Mouse (Mus musculus) limb, embryonic 12.5 days (tissue): ENCODE results near the gene Prss33. TPM values are rescaled to one million over a fixed set of nuclear protein-coding genes. Genes with fewer than 3 reads are reported as not detected.

Source experiments
- ATAC-seq: fragments of 200-750 bp; cut with Nextera tagmentation; 2 replicates; pipeline ENCODE4 v1.8.0; 2017; ENCODE audit warnings: low read depth, moderate TSS enrichment; ENCODE audit not compliant: insufficient number of reproducible peaks, insufficient read depth, low FRiP score, low TSS enrichment
- H3K27ac ChIP-seq: fragments of 300-500 bp; sonication (generic); 2 replicates; pipeline ENCODE4 v1.5.1; 2016; ENCODE audit warnings: mild to moderate bottlenecking, moderate library complexity
- H3K27me3 ChIP-seq: fragments of 300-500 bp; sonication (generic); 2 replicates; pipeline ENCODE4 v1.6.1; 2016; ENCODE audit warnings: mild to moderate bottlenecking, moderate library complexity
- H3K36me3 ChIP-seq: fragments of 300-500 bp; sonication (generic); 2 replicates; pipeline ENCODE4 v1.6.1; 2016; ENCODE audit warnings: mild to moderate bottlenecking, moderate library complexity
- H3K4me1 ChIP-seq: fragments of 300-500 bp; sonication (generic); replicated peaks from 2 replicates; pipeline ENCODE4 v1.6.1; 2016
- H3K4me2 ChIP-seq: fragments of 300-500 bp; sonication (generic); 2 replicates; pipeline ENCODE4 v1.6.1; 2016; ENCODE audit warnings: mild to moderate bottlenecking, moderate library complexity
- H3K4me3 ChIP-seq: fragments of 300-500 bp; sonication (generic); replicated peaks from 2 replicates; pipeline ENCODE4 v1.5.1; 2016; ENCODE audit warnings: mild to moderate bottlenecking
- H3K9ac ChIP-seq: fragments of 300-500 bp; sonication (generic); replicated peaks from 2 replicates; pipeline ENCODE4 v1.6.1; 2016; ENCODE audit warnings: mild to moderate bottlenecking, moderate library complexity
- H3K9me3 ChIP-seq: fragments of 300-500 bp; sonication (generic); 2 replicates; pipeline ENCODE4 v1.6.1; 2016; ENCODE audit warnings: mild to moderate bottlenecking, moderate library complexity
- WGBS: fragments of 180-500 bp; shearing (Covaris S2); methylation state at CpG from one replicate; pipeline ENCODE4 v1.1.7; 2016; 5-methylcytosine and 5-hydroxymethylcytosine counted together
- polyA plus RNA-seq: library from polyadenylated mRNA; unstranded; fragments of >200 nt; fragmentation: Nextera tagmentation; extraction: Ambion mirVana; gene quantifications from 2 replicates; pipeline ENCODE4 v1.2.1, GENCODE M21; 2016

Prss33 gene
- polyA plus RNA-seq, 1 experiment from 2014 or later = not detected

GRCm38 (mm10) chr17:23823614-23824013, 12.2 kb downstream of the Prss33 start:
- Histone ChIP-seq H3K4me1 (peaks cover 23% of the 10 kb centered on the region), H3K4me2 (no peak overlapping the region), H3K9ac (no peak overlapping the region), H3K27me3 (no peaks in the 10 kb centered on the region), H3K27ac (no peak overlapping the region), H3K4me3 (no peak overlapping the region), H3K9me3 (peaks cover 11% of the 10 kb centered on the region), H3K36me3 (peaks cover 86% of the 10 kb centered on the region)
- no peak for ATAC-seq
- WGBS = 94% methylated on average over 12 of the region's 12 CpGs

- WGBS = 81% methylated on average over 16 of the region's 16 CpGs
- H3K4me2 ChIP-seq = no peak overlapping the region
- H3K27me3 ChIP-seq = no peaks in the 10 kb centered on the region
- peaks cover 15% of the 10 kb centered on the region for H3K9me3 ChIP-seq
- peaks cover 92% of the 10 kb centered on the region for H3K36me3 ChIP-seq
- H3K9ac ChIP-seq = no peak overlapping the region
- peaks cover 22% of the 10 kb centered on the region for H3K4me1 ChIP-seq
- H3K4me3 ChIP-seq = no peak overlapping the region
- no peak overlapping the region for H3K27ac ChIP-seq
- no peak for ATAC-seq
Measured at GRCm38 (mm10) chr17:23823018-23823417, 12.8 kb downstream of the Prss33 start.

- H3K4me2 ChIP-seq = no peak overlapping the region
- no peak overlapping the region for H3K27ac ChIP-seq
- H3K36me3 ChIP-seq = peaks cover 98% of the 10 kb centered on the region
- ATAC-seq = no peak
- H3K4me3 ChIP-seq = no peak overlapping the region
- 72% methylated on average over 6 of the region's 6 CpGs for WGBS
- H3K9ac ChIP-seq = no peak overlapping the region
- H3K9me3 ChIP-seq = peaks cover 15% of the 10 kb centered on the region
- peaks cover 13% of the 10 kb centered on the region for H3K4me1 ChIP-seq
- no peaks in the 10 kb centered on the region for H3K27me3 ChIP-seq
Measured at GRCm38 (mm10) chr17:23822094-23822493, 13.8 kb downstream of the Prss33 start.

GRCm38 (mm10) chr17:23820731-23821130, 15.1 kb downstream of the Prss33 start:
- no peak for ATAC-seq
- H3K27me3 ChIP-seq = no peaks in the 10 kb centered on the region
- peaks cover 99% of the 10 kb centered on the region for H3K36me3 ChIP-seq
- H3K4me1 ChIP-seq = peaks cover 11% of the 10 kb centered on the region
- no peak overlapping the region for H3K4me2 ChIP-seq
- 93% methylated on average over 5 of the region's 5 CpGs for WGBS
- no peak overlapping the region for H3K4me3 ChIP-seq
- no peak overlapping the region for H3K27ac ChIP-seq
- no peak overlapping the region for H3K9ac ChIP-seq
- H3K9me3 ChIP-seq = peaks cover 15% of the 10 kb centered on the region

GRCm38 (mm10) chr17:23819235-23819634, 16.6 kb downstream of the Prss33 start:
- Histone ChIP-seq H3K4me2 (no peak overlapping the region), H3K4me3 (no peak overlapping the region), H3K4me1 (no peaks in the 10 kb centered on the region; the same call in 1 of the 2 replicates), H3K27ac (no peak overlapping the region), H3K9me3 (peaks cover 23% of the 10 kb centered on the region), H3K27me3 (no peaks in the 10 kb centered on the region), H3K9ac (no peak overlapping the region), H3K36me3 (peaks cover 99% of the 10 kb centered on the region)
- 98% methylated on average over 25 of the region's 25 CpGs for WGBS
- ATAC-seq = no peak

- H3K4me2 ChIP-seq = no peak overlapping the region
- H3K9ac ChIP-seq = no peak overlapping the region
- 97% methylated on average over 8 of the region's 8 CpGs for WGBS
- peaks cover 23% of the 10 kb centered on the region for H3K9me3 ChIP-seq
- H3K4me3 ChIP-seq = no peak overlapping the region
- no peak overlapping the region for H3K27ac ChIP-seq
- H3K27me3 ChIP-seq = no peaks in the 10 kb centered on the region
- H3K36me3 ChIP-seq = peaks cover 100% of the 10 kb centered on the region
- H3K4me1 ChIP-seq = no peaks in the 10 kb centered on the region; the same call in 1 of the 2 replicates
- no peak for ATAC-seq
Measured at GRCm38 (mm10) chr17:23818579-23818978, 17.3 kb downstream of the Prss33 start.

- no peak overlapping the region for H3K9ac ChIP-seq
- H3K36me3 ChIP-seq = peaks cover 98% of the 10 kb centered on the region
- no peak overlapping the region for H3K4me2 ChIP-seq
- ATAC-seq = no peak
- H3K9me3 ChIP-seq = peaks cover 23% of the 10 kb centered on the region
- WGBS = 97% methylated on average over 16 of the region's 16 CpGs
- no peaks in the 10 kb centered on the region for H3K27me3 ChIP-seq
- no peak overlapping the region for H3K4me3 ChIP-seq
- H3K27ac ChIP-seq = no peak overlapping the region
- H3K4me1 ChIP-seq = no peaks in the 10 kb centered on the region
Measured at GRCm38 (mm10) chr17:23815641-23816040, 20.2 kb downstream of the Prss33 start.

GRCm38 (mm10) chr17:23807918-23808317, 27.9 kb downstream of the Prss33 start:
- Histone ChIP-seq H3K27ac (no peak overlapping the region), H3K36me3 (peaks cover 63% of the 10 kb centered on the region), H3K4me3 (no peak overlapping the region), H3K4me1 (peaks cover 28% of the 10 kb centered on the region), H3K4me2 (no peak overlapping the region), H3K27me3 (no peaks in the 10 kb centered on the region), H3K9me3 (no peaks in the 10 kb centered on the region), H3K9ac (no peak overlapping the region)
- no peak for ATAC-seq
- 93% methylated on average over 3 of the region's 3 CpGs for WGBS

GRCm38 (mm10) chr17:23806867-23807266, 29.0 kb downstream of the Prss33 start:
- 0 out of 2 replicates have a peak overlapping the region, but pooled peaks have one; percentile 2 for H3K4me3 ChIP-seq
- H3K4me2 ChIP-seq = peak overlapping the region; percentile 22
- no peak overlapping the region for H3K9ac ChIP-seq
- H3K4me1 ChIP-seq = peaks cover 28% of the 10 kb centered on the region
- WGBS = 87% methylated on average over 25 of the region's 25 CpGs
- no peaks in the 10 kb centered on the region for H3K9me3 ChIP-seq
- ATAC-seq = no peak
- H3K27ac ChIP-seq = no peak overlapping the region
- peaks cover 53% of the 10 kb centered on the region for H3K36me3 ChIP-seq
- H3K27me3 ChIP-seq = no peaks in the 10 kb centered on the region

- Histone ChIP-seq H3K27ac (peak overlapping the region; percentile 98; the same call in 1 of the 2 replicates), H3K4me2 (peak overlapping the region; percentile 91), H3K4me1 (peaks cover 28% of the 10 kb centered on the region), H3K9me3 (no peaks in the 10 kb centered on the region), H3K9ac (peak overlapping the region; percentile 98), H3K27me3 (no peaks in the 10 kb centered on the region), H3K36me3 (peaks cover 30% of the 10 kb centered on the region), H3K4me3 (peak overlapping the region; percentile 97)
- WGBS = 6% methylated on average over 8 of the region's 8 CpGs
- no peak for ATAC-seq
Measured at GRCm38 (mm10) chr17:23804426-23805085, 31.3 kb downstream of the Prss33 start.

GRCm38 (mm10) chr17:23803366-23804041, 32.4 kb downstream of the Prss33 start:
- Histone ChIP-seq H3K36me3 (peaks cover 19% of the 10 kb centered on the region), H3K4me1 (peaks cover 28% of the 10 kb centered on the region), H3K9me3 (no peaks in the 10 kb centered on the region), H3K4me2 (peak overlapping the region; percentile 91), H3K27ac (peak overlapping the region; percentile 98), H3K9ac (peak overlapping the region; percentile 98), H3K4me3 (peak overlapping the region; percentile 97), H3K27me3 (no peaks in the 10 kb centered on the region)
- ATAC-seq = peak; percentile 57
- WGBS = under 1% methylated on average over 56 of the region's 83 CpGs
